Mouse (Mus musculus) liver, embryonic 15.5 days (tissue): ENCODE data around the gene Flrt2. TPM values are rescaled to one million over a fixed set of nuclear protein-coding genes. Genes with fewer than 3 reads are reported as not detected.

Experiments
- ATAC-seq: fragments of 200-750 bp; cut with Nextera tagmentation; 2 replicates; pipeline ENCODE4 v1.8.0; 2017; ENCODE audit warnings: moderate number of reproducible peaks, mild to moderate bottlenecking, moderate library complexity; ENCODE audit not compliant: insufficient read depth
- H3K27ac ChIP-seq: fragments of 300-500 bp; sonication (generic); replicated peaks from 2 replicates; pipeline ENCODE4 v1.5.1; 2015; ENCODE audit warnings: mild to moderate bottlenecking, inconsistent platforms
- H3K27me3 ChIP-seq: fragments of 300-500 bp; sonication (generic); 2 replicates; pipeline ENCODE4 v1.6.1; 2015; ENCODE audit warnings: mild to moderate bottlenecking, inconsistent platforms
- H3K36me3 ChIP-seq: fragments of 300-500 bp; sonication (generic); replicated peaks from 2 replicates; pipeline ENCODE4 v1.6.1; 2015; ENCODE audit warnings: moderate library complexity, mild to moderate bottlenecking, inconsistent platforms
- H3K4me1 ChIP-seq: fragments of 300-500 bp; sonication (generic); replicated peaks from 2 replicates; pipeline ENCODE4 v1.6.1; 2015; ENCODE audit warnings: inconsistent platforms
- H3K4me2 ChIP-seq: fragments of 300-500 bp; sonication (generic); 2 replicates; pipeline ENCODE4 v1.6.1; 2015; ENCODE audit warnings: moderate library complexity, mild to moderate bottlenecking, inconsistent platforms
- H3K4me3 ChIP-seq: fragments of 300-500 bp; sonication (generic); replicated peaks from 2 replicates; pipeline ENCODE4 v1.5.1; 2015; ENCODE audit warnings: mild to moderate bottlenecking, inconsistent platforms
- H3K9ac ChIP-seq: fragments of 300-500 bp; sonication (generic); 2 replicates; pipeline ENCODE4 v1.6.1; 2015; ENCODE audit warnings: moderate library complexity, mild to moderate bottlenecking, inconsistent platforms
- H3K9me3 ChIP-seq: fragments of 300-500 bp; sonication (generic); replicated peaks from 2 replicates; pipeline ENCODE4 v1.6.1; 2016; ENCODE audit warnings: inconsistent platforms
- WGBS: fragments of 180-500 bp; shearing (Covaris S2); methylation state at CpG from one replicate; pipeline ENCODE4 v1.1.7; 2015; ENCODE audit warnings: mixed read lengths; ENCODE audit not compliant: insufficient replicate concordance; 5-methylcytosine and 5-hydroxymethylcytosine counted together
- polyA plus RNA-seq: library from polyadenylated mRNA; unstranded; fragments of >200 nt; fragmentation: Nextera tagmentation; extraction: Ambion mirVana; gene quantifications from 2 replicates; pipeline ENCODE4 v1.2.1, GENCODE M21; 2015

Flrt2 gene
- polyA plus RNA-seq, 1 experiment from 2014 or later, result 0.88 TPM

GRCm38 (mm10) chr12:95770251-95770650 lies 78.2 kb downstream of the Flrt2 start:
- Histone ChIP-seq H3K9me3 (no peaks in the 10 kb centered on the region), H3K4me3 (no peak overlapping the region), H3K4me2 (no peak overlapping the region), H3K27me3 (no peaks in the 10 kb centered on the region), H3K4me1 (no peaks in the 10 kb centered on the region), H3K9ac (no peak overlapping the region), H3K36me3 (no peaks in the 10 kb centered on the region), H3K27ac (no peak overlapping the region)
- 48% methylated on average over 3 of the region's 3 CpGs for WGBS
- no peak for ATAC-seq

GRCm38 (mm10) chr12:95790146-95790545 lies 98.1 kb downstream of the Flrt2 start:
- ATAC-seq, result no peak
- WGBS, result 38% methylated on average over 1 of the region's 1 CpGs
- no peaks in the 10 kb centered on the region for H3K9me3 ChIP-seq
- no peak overlapping the region for H3K9ac ChIP-seq
- no peak overlapping the region for H3K4me3 ChIP-seq
- no peak overlapping the region for H3K4me2 ChIP-seq
- H3K27me3 ChIP-seq, result no peaks in the 10 kb centered on the region
- H3K4me1 ChIP-seq, result no peaks in the 10 kb centered on the region
- no peak overlapping the region for H3K27ac ChIP-seq
- no peaks in the 10 kb centered on the region for H3K36me3 ChIP-seq

GRCm38 (mm10) chr12:95816660-95817059 lies 124.6 kb downstream of the Flrt2 start:
- H3K4me3 ChIP-seq, result no peak overlapping the region
- no peak overlapping the region for H3K27ac ChIP-seq
- H3K9me3 ChIP-seq, result no peaks in the 10 kb centered on the region
- no peaks in the 10 kb centered on the region for H3K27me3 ChIP-seq
- H3K4me1 ChIP-seq, result no peaks in the 10 kb centered on the region
- H3K36me3 ChIP-seq, result no peaks in the 10 kb centered on the region
- no peak overlapping the region for H3K9ac ChIP-seq
- H3K4me2 ChIP-seq, result no peak overlapping the region
- no peak for ATAC-seq
